Mouse (Mus musculus) hindbrain, embryonic 16.5 days (tissue): Measurements from ENCODE around the gene Olfr1105. TPM values are rescaled to one million over a fixed set of nuclear protein-coding genes. Genes with fewer than 3 reads are reported as not detected.

ENCODE experiments used
- ATAC-seq: fragments of 200-750 bp; cut with Nextera tagmentation; 2 replicates; pipeline ENCODE4 v1.8.0; 2017; ENCODE audit warnings: moderate TSS enrichment, moderate library complexity
- H3K27ac ChIP-seq: fragments of 300-500 bp; sonication (generic); 2 replicates; pipeline ENCODE4 v1.5.1; 2014; ENCODE audit warnings: low read depth, mild to moderate bottlenecking, control low read depth, low read length, moderate library complexity
- H3K27me3 ChIP-seq: fragments of 300-500 bp; sonication (generic); replicated peaks from 2 replicates; pipeline ENCODE4 v1.6.1; 2014; ENCODE audit warnings: low read length; ENCODE audit not compliant: control insufficient read depth, insufficient read depth
- H3K36me3 ChIP-seq: fragments of 300-500 bp; sonication (generic); 2 replicates; pipeline ENCODE4 v1.6.1; 2014; ENCODE audit warnings: mild to moderate bottlenecking, low read length, moderate library complexity, mixed read lengths; ENCODE audit not compliant: control insufficient read depth, insufficient read depth
- H3K4me1 ChIP-seq: fragments of 300-500 bp; sonication (generic); 2 replicates; pipeline ENCODE4 v1.6.1; 2014; ENCODE audit warnings: low read depth, low read length; ENCODE audit not compliant: control insufficient read depth, insufficient read depth
- H3K4me2 ChIP-seq: fragments of 300-500 bp; sonication (generic); 2 replicates; pipeline ENCODE4 v1.6.1; 2014; ENCODE audit warnings: mild to moderate bottlenecking, low read length, control low read depth, moderate library complexity
- H3K4me3 ChIP-seq: fragments of 300-500 bp; sonication (generic); 2 replicates; pipeline ENCODE4 v1.5.1; 2014; ENCODE audit warnings: mild to moderate bottlenecking, low read length, control low read depth, moderate library complexity
- H3K9ac ChIP-seq: fragments of 300-500 bp; sonication (generic); 2 replicates; pipeline ENCODE4 v1.6.1; 2014; ENCODE audit warnings: low read depth, mild to moderate bottlenecking, control low read depth, low read length, moderate library complexity
- H3K9me3 ChIP-seq: fragments of 300-500 bp; sonication (generic); 2 replicates; pipeline ENCODE4 v1.6.1; 2014; ENCODE audit warnings: mild to moderate bottlenecking, low read length, moderate library complexity; ENCODE audit not compliant: control insufficient read depth
- WGBS: fragments of 180-500 bp; shearing (Covaris S2); extraction: QIAGEN DNeasy Blood & Tissue Kit; methylation state at CpG from one replicate; pipeline ENCODE4 v1.1.7; 2014; 5-methylcytosine and 5-hydroxymethylcytosine counted together
- polyA plus RNA-seq: library from polyadenylated mRNA; unstranded; fragments of >200 nt; fragmentation: Nextera tagmentation; extraction: Ambion mirVana; gene quantifications from 2 replicates; pipeline ENCODE4 v1.2.1, GENCODE M21; 2015

Olfr1105 gene
- polyA plus RNA-seq, result not detected in 2 replicates

DNA sequence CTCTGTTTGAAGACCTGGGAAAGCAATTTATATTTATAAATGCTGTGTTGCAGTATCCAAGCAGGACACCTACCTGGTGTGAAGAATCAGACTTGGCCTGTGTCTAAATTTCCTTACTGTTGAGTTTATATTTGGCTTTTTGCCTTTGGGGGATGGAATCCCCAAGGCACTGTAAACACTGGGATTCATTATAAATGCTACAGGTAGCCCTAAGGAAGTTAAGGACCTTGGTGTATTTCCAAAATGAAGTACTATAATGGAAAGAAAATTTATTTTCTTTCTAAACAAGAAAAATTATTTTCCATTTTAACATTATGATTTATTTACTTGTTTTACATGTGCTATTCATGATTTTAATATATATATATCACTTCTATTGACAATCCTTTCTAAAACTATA, at the start of gene Olfr1105:
Gene Olfr1105 (minus strand): TSS at position 101 of the 400 bp plus-strand sequence.
- ATAC-seq, result no peak
- H3K4me3 ChIP-seq, result no peak within 1 kb of the TSS

DNA sequence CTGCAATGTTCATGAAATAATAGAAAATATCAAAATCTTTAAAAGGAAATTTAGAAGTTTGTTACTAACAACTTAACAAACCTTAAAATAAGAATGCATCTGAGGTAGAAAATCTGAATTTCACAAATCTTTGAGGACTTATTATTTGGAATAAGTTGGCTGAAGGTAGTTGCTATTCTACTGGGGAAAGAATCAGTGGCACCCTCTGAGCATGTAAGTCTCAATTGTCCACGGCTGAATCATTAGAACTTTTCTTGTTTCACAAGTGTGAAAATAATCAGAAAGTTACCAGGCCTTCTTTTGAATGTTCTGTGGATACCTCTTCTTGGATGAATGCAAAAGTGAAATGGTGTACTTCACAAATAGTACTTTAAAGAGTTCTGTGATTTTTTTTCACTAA, 39.4 kb upstream of the Olfr1105 start, which contains the start of gene Olfr1107:
Gene Olfr1107 (minus strand): TSS at position 101 of the 400 bp plus-strand sequence.
- no peak for ATAC-seq
- Histone ChIP-seq H3K4me3 (no peak within 1 kb of the TSS), H3K27ac (no peak within 1 kb of the TSS), H3K4me2 (no peak within 1 kb of the TSS), H3K9ac (no peak within 1 kb of the TSS), H3K36me3 (no peaks in the 10 kb centered on the region), H3K27me3 (no peaks in the 10 kb centered on the region), H3K9me3 (no peaks in the 10 kb centered on the region), H3K4me1 (no peaks in the 10 kb centered on the region)
- 83% methylated on average over 1 of the region's 1 CpGs for WGBS

More for the DNA sequence above, at the start of gene Olfr1105:
- Histone ChIP-seq H3K27me3 (no peaks in the 10 kb centered on the region), H3K36me3 (no peaks in the 10 kb centered on the region), H3K9ac (no peak within 1 kb of the TSS), H3K9me3 (no peaks in the 10 kb centered on the region), H3K27ac (no peak within 1 kb of the TSS), H3K4me2 (no peak within 1 kb of the TSS), H3K4me1 (no peaks in the 10 kb centered on the region)

DNA sequence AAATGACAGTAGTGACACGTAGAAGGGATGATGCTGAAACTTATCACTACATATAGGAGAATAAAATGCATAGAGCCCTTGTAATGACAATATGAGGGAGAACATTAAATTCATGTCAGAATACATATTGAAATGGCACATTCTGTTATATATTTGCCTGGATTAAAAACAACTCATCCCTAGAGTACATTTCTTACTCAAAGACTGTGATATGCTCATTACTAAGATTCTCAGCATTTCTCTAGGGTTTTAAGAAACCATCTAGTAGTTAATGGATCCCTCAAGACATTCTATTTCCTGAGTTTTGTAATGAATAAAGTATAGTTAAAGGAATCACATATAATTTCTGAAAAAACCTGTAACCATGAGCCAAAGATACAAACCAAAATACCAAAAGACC, 15.8 kb upstream of the Olfr1105 start, which contains the start of gene Olfr1106:
Gene Olfr1106 (minus strand): TSS at position 101 of the 400 bp plus-strand sequence.
- 81% methylated on average over 1 of the region's 1 CpGs for WGBS
- ATAC-seq, result no peak
- H3K9ac ChIP-seq, result no peak within 1 kb of the TSS

GRCm38 (mm10) chr2:87026980-87027379, 9.4 kb downstream of the Olfr1105 start, which contains the start of gene Olfr1104:
Gene Olfr1104 (minus strand): TSS chr2:87027080.
- no peak within 1 kb of the TSS for H3K4me3 ChIP-seq
- no peak within 1 kb of the TSS for H3K9ac ChIP-seq
- no peak for ATAC-seq
- no peaks in the 10 kb centered on the region for H3K9me3 ChIP-seq
- no peak within 1 kb of the TSS for H3K27ac ChIP-seq
- no peaks in the 10 kb centered on the region for H3K27me3 ChIP-seq
- no peak within 1 kb of the TSS for H3K4me2 ChIP-seq
- H3K4me1 ChIP-seq, result no peaks in the 10 kb centered on the region
- no peaks in the 10 kb centered on the region for H3K36me3 ChIP-seq
- WGBS, result 84% methylated on average over 1 of the region's 1 CpGs

More for the DNA sequence above, 15.8 kb upstream of the Olfr1105 start, which contains the start of gene Olfr1106:
- Histone ChIP-seq H3K36me3 (no peaks in the 10 kb centered on the region), H3K4me3 (no peak within 1 kb of the TSS), H3K27ac (no peak within 1 kb of the TSS), H3K27me3 (no peaks in the 10 kb centered on the region), H3K4me2 (no peak within 1 kb of the TSS), H3K9me3 (no peaks in the 10 kb centered on the region), H3K4me1 (no peaks in the 10 kb centered on the region)

- ATAC-seq, result no peak
- no peak within 1 kb of the TSS for H3K4me3 ChIP-seq
- no peak within 1 kb of the TSS for H3K9ac ChIP-seq
- no peaks in the 10 kb centered on the region for H3K27me3 ChIP-seq
- no peak within 1 kb of the TSS for H3K27ac ChIP-seq
- H3K9me3 ChIP-seq, result no peaks in the 10 kb centered on the region
- no peaks in the 10 kb centered on the region for H3K4me1 ChIP-seq
- H3K4me2 ChIP-seq, result no peak within 1 kb of the TSS
- H3K36me3 ChIP-seq, result no peaks in the 10 kb centered on the region
These were observed 38.2 kb downstream of the Olfr1105 start, which contains the start of gene Olfr1102 for GRCm38 (mm10) chr2:86998098-86998497. Gene Olfr1102 (plus strand): TSS chr2:86998398.

GRCm38 (mm10) chr2:86991121-86991520, 45.2 kb downstream of the Olfr1105 start, which contains the start of gene Olfr1101:
Gene Olfr1101 (minus strand): TSS chr2:86991221.
- H3K4me2 ChIP-seq, result no peak within 1 kb of the TSS
- no peak within 1 kb of the TSS for H3K4me3 ChIP-seq
- ATAC-seq, result no peak
- no peak within 1 kb of the TSS for H3K9ac ChIP-seq
- H3K9me3 ChIP-seq, result no peaks in the 10 kb centered on the region
- no peaks in the 10 kb centered on the region for H3K36me3 ChIP-seq
- no peaks in the 10 kb centered on the region for H3K27me3 ChIP-seq
- WGBS, result 82% methylated on average over 3 of the region's 3 CpGs
- no peaks in the 10 kb centered on the region for H3K4me1 ChIP-seq
- H3K27ac ChIP-seq, result no peak within 1 kb of the TSS

Other genes with a start within 250 kb of the Olfr1105 start
- not detected in 2 replicates for gene Olfr141, start 226.5 kb downstream of the Olfr1105 start, polyA plus RNA-seq
- not detected in 2 replicates for gene Olfr1094, start 211.9 kb downstream of the Olfr1105 start, polyA plus RNA-seq
- gene Olfr1095, start 184.8 kb downstream of the Olfr1105 start, polyA plus RNA-seq, result not detected in 2 replicates
- gene Gm13723, start 161.7 kb downstream of the Olfr1105 start, polyA plus RNA-seq, result not detected in 2 replicates
- gene Olfr1097, start 144.3 kb downstream of the Olfr1105 start, polyA plus RNA-seq, result not detected in 2 replicates
- gene Olfr1098, start 112.0 kb downstream of the Olfr1105 start, polyA plus RNA-seq, result not detected in 2 replicates
- not detected in 2 replicates for gene Olfr1099, start 75.8 kb downstream of the Olfr1105 start, polyA plus RNA-seq
- not detected in 2 replicates for gene Olfr1100, start 56.6 kb downstream of the Olfr1105 start, polyA plus RNA-seq
- not detected in 2 replicates for gene Olfr1101, start 45.3 kb downstream of the Olfr1105 start, polyA plus RNA-seq
- gene Olfr1102, start 38.1 kb downstream of the Olfr1105 start, polyA plus RNA-seq, result not detected in 2 replicates
- not detected in 2 replicates for gene Olfr1104, start 9.5 kb downstream of the Olfr1105 start, polyA plus RNA-seq
- gene Olfr1106, start 15.7 kb upstream of the Olfr1105 start, polyA plus RNA-seq, result not detected in 2 replicates
- not detected in 2 replicates for gene Olfr1107, start 39.3 kb upstream of the Olfr1105 start, polyA plus RNA-seq
- not detected in 2 replicates for gene Olfr1109, start 59.5 kb upstream of the Olfr1105 start, polyA plus RNA-seq
- not detected in 2 replicates for gene Olfr259, start 78.0 kb upstream of the Olfr1105 start, polyA plus RNA-seq
- not detected in 2 replicates for gene Olfr1110, start 103.8 kb upstream of the Olfr1105 start, polyA plus RNA-seq
- not detected in 2 replicates for gene Olfr1111, start 116.1 kb upstream of the Olfr1105 start, polyA plus RNA-seq
- not detected in 2 replicates for gene Olfr1112, start 151.3 kb upstream of the Olfr1105 start, polyA plus RNA-seq
- not detected in 2 replicates for gene Olfr1113, start 172.4 kb upstream of the Olfr1105 start, polyA plus RNA-seq
- gene Olfr1115, start 211.5 kb upstream of the Olfr1105 start, polyA plus RNA-seq, result not detected in 2 replicates
- not detected in 2 replicates for gene Olfr1116, start 231.0 kb upstream of the Olfr1105 start, polyA plus RNA-seq